Mouse (Mus musculus) fibroblast of lung, adult 2 months (primary cell): ENCODE results near the gene 2010111I01Rik.
A peak's percentile ranks its signal among the peaks of the same experiment; 100 is the strongest.

ENCODE experiments used
- DNase-seq: peaks from one replicate; pipeline ENCODE4 v3.0.0-alpha.2; 2011; ENCODE audit warnings: low read depth

2010111I01Rik gene

GRCm38 (mm10) chr13:63316407-63316806, 351.7 kb downstream of the 2010111I01Rik start:
- DNase-seq = no peak

GRCm38 (mm10) chr13:63317681-63318104, 353.0 kb downstream of the 2010111I01Rik start:
- DNase-seq = no peak

GRCm38 (mm10) chr13:63319814-63320213, 355.1 kb downstream of the 2010111I01Rik start:
- DNase-seq = no peak

- no peak for DNase-seq
Observed at GRCm38 (mm10) chr13:63321689-63322088, 357.0 kb downstream of the 2010111I01Rik start.

- DNase-seq = no peak
Observed at GRCm38 (mm10) chr13:63322756-63323155, 358.1 kb downstream of the 2010111I01Rik start.

- peak; percentile 97 for DNase-seq
Observed at GRCm38 (mm10) chr13:63323286-63324075, 358.8 kb downstream of the 2010111I01Rik start.

DNA sequence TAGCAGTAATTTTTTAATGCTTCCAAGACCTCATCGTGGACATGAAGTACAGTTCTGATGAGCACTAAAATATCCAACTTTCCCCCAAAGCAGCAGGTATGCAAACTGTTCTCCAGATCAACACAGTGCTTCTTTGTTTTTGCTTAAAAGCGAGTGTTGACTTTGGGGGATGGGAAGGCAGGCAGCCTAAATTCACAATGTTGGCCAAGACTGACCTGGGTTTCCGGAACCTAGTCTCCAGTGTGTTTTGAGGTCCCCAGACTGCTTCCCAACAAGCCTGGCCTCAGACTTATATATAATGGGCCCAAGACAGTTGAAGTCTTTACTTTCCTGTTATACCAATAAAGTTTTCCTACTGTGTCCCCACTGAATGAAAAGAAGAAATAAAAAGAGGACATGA, 359.6 kb downstream of the 2010111I01Rik start:
- no peak for DNase-seq

DNA sequence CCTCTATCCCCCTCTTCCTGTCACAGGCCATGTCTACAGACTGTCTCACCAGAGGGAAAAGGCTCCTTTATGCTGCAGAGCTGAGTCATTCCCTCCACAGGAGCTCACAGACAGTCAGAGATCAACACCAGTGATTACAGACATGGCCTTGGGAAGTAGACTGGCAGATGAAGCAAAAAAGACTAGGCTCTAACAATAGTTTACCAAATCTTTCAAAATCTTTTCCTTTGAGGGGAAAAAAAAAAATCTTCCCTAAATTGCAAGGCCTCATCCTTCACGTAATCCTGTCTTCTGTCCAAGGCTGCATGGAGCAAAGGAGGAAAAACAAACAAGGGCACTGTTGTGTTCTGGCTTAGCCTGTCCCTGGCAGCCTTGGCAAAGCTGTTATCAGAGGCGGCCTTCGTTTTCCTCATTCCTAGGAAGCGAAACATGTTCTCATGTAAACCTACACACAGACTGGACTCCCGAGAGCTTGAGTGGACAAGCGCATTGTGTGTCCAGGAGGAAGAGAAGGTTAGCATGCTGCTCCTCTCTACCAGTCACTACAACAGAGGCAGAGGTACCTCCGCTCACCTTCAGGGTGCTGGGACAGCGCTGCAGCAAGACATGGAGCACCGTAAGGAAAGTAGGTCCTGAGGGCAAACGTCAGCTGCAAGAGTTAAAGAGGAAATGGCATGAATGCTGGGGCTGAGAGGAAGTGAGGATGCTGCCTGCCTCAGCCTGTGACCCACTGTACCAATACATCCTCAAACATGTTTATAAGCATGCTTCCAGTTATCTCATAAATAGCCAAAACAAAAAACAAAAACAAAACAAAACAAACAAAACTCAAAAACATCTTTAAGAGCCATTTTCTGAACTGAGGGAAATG, 360.5 kb downstream of the 2010111I01Rik start:
- DNase-seq = peak; percentile 88

- DNase-seq = no peak
Observed at GRCm38 (mm10) chr13:63326015-63326414, 361.3 kb downstream of the 2010111I01Rik start.

DNA sequence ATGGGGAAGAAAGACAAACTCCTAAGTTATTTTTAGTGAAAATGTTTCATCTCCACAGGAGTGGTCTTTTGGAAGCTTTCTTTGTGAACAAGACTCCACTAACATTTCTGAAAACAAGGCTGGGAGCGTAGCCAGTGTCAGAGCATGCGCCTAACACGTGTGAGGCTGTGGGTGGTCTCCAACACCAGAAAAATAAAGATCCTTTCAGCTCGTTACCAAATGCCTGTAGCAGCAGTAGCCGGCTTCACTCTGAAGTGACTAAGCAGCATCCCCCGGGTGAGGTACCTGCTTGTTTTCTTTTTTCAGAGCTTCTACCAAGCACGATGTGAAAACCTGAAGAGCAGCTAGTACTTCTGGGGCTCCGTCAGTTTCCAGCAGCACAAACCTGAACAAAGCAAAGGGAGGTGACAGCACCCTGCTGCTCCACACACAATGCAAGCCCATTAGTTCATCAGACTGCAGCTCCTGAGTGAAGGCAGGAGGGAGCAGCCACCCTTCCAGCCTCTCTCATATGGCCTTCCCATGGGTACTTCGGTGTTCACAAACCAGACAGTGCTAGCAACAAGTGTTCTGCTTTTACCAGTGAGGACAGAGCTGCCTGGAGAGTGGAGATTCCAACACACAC, 365.7 kb downstream of the 2010111I01Rik start:
- DNase-seq = no peak

GRCm38 (mm10) chr13:63331379-63331778, 366.7 kb downstream of the 2010111I01Rik start:
- DNase-seq = peak; percentile 66

- DNase-seq = no peak
Observed at GRCm38 (mm10) chr13:63332576-63333300, 368.0 kb downstream of the 2010111I01Rik start.

GRCm38 (mm10) chr13:63335421-63336134, 370.9 kb downstream of the 2010111I01Rik start:
- no peak for DNase-seq

DNA sequence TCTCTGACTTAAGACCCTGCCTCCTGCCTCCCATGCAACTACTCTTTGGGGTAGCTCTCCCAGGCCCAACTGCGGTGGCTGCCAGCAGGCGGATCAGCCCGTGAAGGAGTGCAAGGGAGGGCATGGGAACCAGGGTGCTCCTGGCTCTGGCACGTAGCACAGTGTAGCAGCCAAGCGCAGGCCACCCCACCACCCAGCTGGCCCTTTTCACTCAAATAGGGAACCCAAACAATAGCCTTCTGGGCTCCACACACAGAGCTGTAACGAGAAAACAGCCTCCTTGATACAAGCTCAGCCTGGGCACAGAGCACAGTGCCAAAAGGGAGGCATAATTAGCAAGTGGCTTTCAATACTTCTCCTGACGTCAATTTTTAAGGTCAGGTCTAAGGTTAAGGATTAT, 371.6 kb downstream of the 2010111I01Rik start:
- no peak for DNase-seq

- no peak for DNase-seq
Observed at GRCm38 (mm10) chr13:63337239-63337960, 372.7 kb downstream of the 2010111I01Rik start.

- DNase-seq = no peak
Observed at GRCm38 (mm10) chr13:63339946-63340345, 375.3 kb downstream of the 2010111I01Rik start.

- DNase-seq = no peak
Observed at GRCm38 (mm10) chr13:63342781-63343180, 378.1 kb downstream of the 2010111I01Rik start.

GRCm38 (mm10) chr13:63344481-63344880, 379.8 kb downstream of the 2010111I01Rik start:
- DNase-seq = no peak

DNA sequence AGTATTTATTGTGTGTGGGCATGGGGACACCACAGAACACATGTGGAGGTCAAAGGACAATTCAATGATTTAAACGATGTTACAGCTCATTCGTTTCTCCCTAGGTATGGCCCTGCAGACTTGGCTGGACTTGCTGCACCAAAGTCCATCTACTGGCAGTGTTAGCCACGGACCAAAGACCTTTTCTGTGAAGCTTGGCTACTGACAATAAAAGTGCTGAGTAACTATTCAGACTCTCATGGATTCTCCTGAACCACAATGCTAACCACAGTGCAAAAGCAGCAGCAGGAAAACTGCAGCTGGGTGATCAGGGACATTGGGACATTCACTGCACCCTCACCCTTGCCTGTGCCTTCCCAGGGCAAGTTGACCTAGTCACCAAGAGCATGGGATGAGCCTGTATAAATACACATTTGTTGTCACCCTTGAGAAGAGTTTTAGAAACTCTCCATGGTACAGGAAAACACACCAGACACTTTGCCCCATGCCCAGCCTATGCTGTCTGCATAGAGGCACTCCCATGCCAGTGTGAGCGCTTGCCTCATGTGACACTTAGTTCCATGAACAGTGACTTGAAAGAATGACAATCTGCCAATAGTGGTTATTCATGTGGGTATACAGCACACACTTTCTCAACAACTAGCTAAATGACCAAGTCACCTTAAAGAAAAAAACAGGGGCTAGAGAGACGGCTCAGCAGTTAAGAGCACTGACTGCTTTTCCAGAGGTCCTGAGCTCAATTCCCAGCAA, 381.0 kb downstream of the 2010111I01Rik start:
- DNase-seq = no peak

GRCm38 (mm10) chr13:63347639-63348038, 382.9 kb downstream of the 2010111I01Rik start:
- no peak for DNase-seq
